Mouse (Mus musculus): ENCODE data around the gene Apba2. TPM values are rescaled to one million over a fixed set of nuclear protein-coding genes. Genes with fewer than 3 reads are reported as not detected.

Gene Apba2
- polyA plus RNA-seq, 1 experiment from 2014 or later, result 7.8 TPM

DNA sequence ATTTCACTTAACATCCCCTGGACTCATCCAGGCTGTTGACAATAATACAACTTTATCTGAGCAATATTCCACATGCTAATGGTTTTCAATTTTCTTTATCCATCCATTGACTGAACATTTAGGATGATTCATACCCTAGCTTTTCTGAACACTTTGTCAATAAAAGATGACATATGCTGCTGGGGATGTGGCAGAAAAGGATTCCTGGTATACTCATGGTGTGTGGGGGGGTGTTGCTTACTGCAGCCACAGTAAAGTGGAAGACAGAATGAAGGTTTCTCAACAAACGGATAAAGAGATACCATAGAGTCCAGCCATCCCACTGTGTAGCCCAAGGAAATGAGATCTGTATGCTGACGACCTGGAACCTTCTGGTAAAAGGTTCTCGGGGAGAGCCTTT, 150.5 kb downstream of the Apba2 start:
- no peak overlapping the region for H3K27ac ChIP-seq

DNA sequence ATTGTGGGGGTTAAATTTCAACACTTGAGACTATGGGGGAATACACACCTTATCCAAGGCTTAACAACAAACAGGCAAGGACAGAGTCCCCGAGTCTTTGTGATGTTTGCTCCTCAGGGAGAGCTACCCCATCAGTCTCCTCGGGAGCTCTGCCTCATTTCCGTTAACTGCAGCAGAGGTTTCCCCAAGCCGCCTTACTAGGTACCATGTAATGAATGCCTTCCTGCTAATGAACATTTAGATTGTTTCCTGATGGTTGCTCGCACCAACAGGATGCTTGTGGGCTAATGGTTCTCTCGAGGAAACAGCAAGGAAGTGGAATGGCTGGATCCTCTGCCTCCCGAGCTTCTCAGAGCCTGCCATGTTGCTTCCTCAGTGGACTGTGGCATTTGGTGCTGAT, 155.3 kb downstream of the Apba2 start:
- Histone ChIP-seq H3K27ac (no peak overlapping the region), H3K4me1 (peaks cover 3% of the 10 kb centered on the region; the same call in 1 of the 2 replicates), H3K4me3 (no peak overlapping the region), H3K9me3 (replicated peaks) (no peaks in the 10 kb centered on the region), H3K36me3 (no peaks in the 10 kb centered on the region), H3K27me3 (ENCODE audit: low read depth, poor library complexity, severe bottlenecking) (no peaks in the 10 kb centered on the region)
- 38% methylated on average over 7 of the region's 7 CpGs for WGBS
- DNase-seq (ENCODE audit: low spot score), result peak; percentile 32

More for the DNA sequence above, 150.5 kb downstream of the Apba2 start:
- no peak overlapping the region for H3K4me3 ChIP-seq
- peaks cover 1% of the 10 kb centered on the region; the same call in 1 of the 2 replicates for H3K4me1 ChIP-seq
- H3K36me3 ChIP-seq, result no peaks in the 10 kb centered on the region
- H3K27me3 ChIP-seq (ENCODE audit: low read depth, poor library complexity, severe bottlenecking), result no peaks in the 10 kb centered on the region
- no peak for DNase-seq (ENCODE audit: low spot score)
- 84% methylated on average over 3 of the region's 3 CpGs for WGBS
- H3K9me3 ChIP-seq (replicated peaks), result no peaks in the 10 kb centered on the region

DNA sequence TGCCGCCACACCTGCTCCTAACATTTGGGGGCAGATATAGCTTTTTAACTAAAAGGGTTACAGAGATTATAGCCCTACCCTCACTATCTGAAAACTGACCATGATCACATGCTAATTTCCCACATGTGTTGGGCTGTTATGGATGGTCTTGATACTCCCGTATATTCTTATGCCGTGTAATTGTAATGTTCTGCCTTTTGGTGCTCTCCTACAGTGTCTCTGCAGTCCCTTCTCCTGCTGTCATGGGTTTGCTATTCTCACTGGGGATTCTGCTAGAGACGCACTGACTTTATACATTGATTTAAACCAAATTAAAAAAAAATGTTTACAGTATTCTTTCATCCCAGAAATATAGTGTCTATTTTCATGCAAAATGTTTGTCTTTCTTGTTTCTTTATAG, 157.4 kb downstream of the Apba2 start:
- H3K4me3 ChIP-seq, result no peak overlapping the region
- WGBS, result 83% methylated on average over 4 of the region's 4 CpGs

DNA sequence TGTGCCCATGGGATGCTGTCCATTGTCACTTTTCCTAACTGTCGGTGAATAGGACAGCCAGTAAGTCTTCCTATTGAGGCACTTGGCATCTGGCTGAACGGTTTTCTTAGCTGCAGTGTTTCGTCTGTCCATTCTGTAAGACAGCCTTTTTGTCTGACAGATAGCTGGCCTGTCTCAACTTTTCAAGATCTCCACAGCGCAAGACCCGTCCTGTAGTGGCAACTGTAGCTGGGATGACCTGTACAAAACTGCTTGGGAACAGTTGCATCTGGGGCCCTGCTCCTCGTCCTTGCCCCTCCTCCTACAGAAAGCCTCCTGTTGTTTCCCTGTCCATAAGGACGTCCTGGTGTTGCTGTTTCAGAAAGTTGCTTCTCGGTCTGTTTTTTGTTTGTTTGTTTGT, 157.8 kb downstream of the Apba2 start:
- Histone ChIP-seq H3K36me3 (no peaks in the 10 kb centered on the region), H3K9me3 (replicated peaks) (no peaks in the 10 kb centered on the region), H3K4me3 (no peak overlapping the region), H3K27ac (no peak overlapping the region), H3K4me1 (peaks cover 3% of the 10 kb centered on the region; the same call in 1 of the 2 replicates), H3K27me3 (ENCODE audit: low read depth, poor library complexity, severe bottlenecking) (no peaks in the 10 kb centered on the region)
- WGBS, result 74% methylated on average over 8 of the region's 8 CpGs
- no peak for DNase-seq (ENCODE audit: low spot score)

More for the DNA sequence above, 157.4 kb downstream of the Apba2 start:
- H3K4me1 ChIP-seq, result peaks cover 3% of the 10 kb centered on the region; the same call in 1 of the 2 replicates
- no peaks in the 10 kb centered on the region for H3K36me3 ChIP-seq
- no peak for DNase-seq (ENCODE audit: low spot score)
- H3K27me3 ChIP-seq (ENCODE audit: low read depth, poor library complexity, severe bottlenecking), result no peaks in the 10 kb centered on the region
- no peak overlapping the region for H3K27ac ChIP-seq
- no peaks in the 10 kb centered on the region for H3K9me3 ChIP-seq (replicated peaks)

DNA sequence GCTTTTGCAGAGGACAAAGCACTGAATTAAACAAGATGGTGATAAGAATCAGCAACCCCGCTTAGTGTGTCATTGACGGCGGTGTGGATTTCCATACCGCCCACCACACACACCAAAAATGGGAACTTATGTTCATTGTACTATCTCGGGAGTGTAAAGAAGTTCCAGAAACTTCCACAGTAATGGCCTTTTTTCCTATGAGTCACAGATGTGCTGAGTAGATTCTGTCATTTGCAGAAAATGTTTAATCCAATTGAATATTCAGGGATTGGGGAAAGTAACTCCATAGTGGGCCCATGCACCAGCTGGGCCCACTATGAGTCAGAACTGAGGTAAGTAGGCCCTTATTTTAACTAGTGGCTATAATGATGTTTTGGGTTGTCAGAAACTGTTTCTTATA, 161.0 kb downstream of the Apba2 start:
- Histone ChIP-seq H3K9me3 (replicated peaks) (no peaks in the 10 kb centered on the region), H3K27ac (no peak overlapping the region), H3K27me3 (ENCODE audit: low read depth, poor library complexity, severe bottlenecking) (no peaks in the 10 kb centered on the region), H3K4me1 (no peaks in the 10 kb centered on the region), H3K4me3 (no peak overlapping the region), H3K36me3 (no peaks in the 10 kb centered on the region)
- DNase-seq (ENCODE audit: low spot score), result no peak
- 96% methylated on average over 5 of the region's 5 CpGs for WGBS

DNA sequence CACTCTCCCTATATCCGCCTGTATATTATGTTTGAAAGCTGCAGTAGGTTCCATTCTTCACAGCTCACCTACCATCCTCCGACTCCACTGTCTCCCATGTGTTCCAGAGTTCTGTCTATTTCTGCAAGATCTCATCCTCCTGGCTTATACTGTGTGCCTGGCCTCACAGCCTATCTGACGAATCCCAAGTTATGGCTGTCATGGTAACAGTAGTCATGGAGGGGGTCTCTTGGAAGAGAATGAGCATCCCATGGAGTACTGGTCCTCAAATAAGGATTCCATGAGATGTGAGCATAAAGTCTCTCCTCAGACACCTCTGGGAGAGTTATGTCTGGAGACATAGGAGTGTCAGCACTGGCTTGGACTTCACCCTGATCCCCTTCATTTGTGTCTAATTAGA, 162.1 kb downstream of the Apba2 start:
- Histone ChIP-seq H3K36me3 (no peaks in the 10 kb centered on the region), H3K27ac (no peak overlapping the region), H3K4me3 (no peak overlapping the region), H3K4me1 (no peaks in the 10 kb centered on the region), H3K27me3 (ENCODE audit: low read depth, poor library complexity, severe bottlenecking) (no peaks in the 10 kb centered on the region), H3K9me3 (replicated peaks) (no peaks in the 10 kb centered on the region)
- DNase-seq (ENCODE audit: low spot score), result no peak
- WGBS, result 91% methylated on average over 3 of the region's 3 CpGs

DNA sequence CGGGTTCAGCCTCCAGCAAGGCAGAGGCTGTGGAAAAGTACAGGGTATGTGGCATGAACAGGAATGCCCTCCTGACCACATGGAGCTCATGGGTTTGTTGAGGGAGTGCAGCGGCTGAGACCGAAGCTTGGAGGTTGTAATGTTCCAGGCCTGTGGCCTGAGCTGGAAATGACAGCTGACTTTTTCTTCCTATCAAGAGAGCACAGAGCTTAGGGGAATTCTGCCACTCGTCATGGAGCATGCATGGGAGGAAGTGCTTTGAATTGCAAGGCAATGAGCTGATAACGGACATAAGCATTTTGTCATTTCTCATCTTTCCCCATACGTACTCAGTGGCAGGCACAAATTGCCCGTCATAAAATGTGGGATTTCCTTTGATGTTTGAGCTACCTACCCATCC, 163.6 kb downstream of the Apba2 start:
- Histone ChIP-seq H3K4me1 (no peaks in the 10 kb centered on the region), H3K4me3 (no peak overlapping the region), H3K27ac (no peak overlapping the region), H3K27me3 (ENCODE audit: low read depth, poor library complexity, severe bottlenecking) (no peaks in the 10 kb centered on the region), H3K9me3 (replicated peaks) (no peaks in the 10 kb centered on the region), H3K36me3 (no peaks in the 10 kb centered on the region)
- 46% methylated on average over 7 of the region's 7 CpGs for WGBS
- DNase-seq (ENCODE audit: low spot score), result no peak

DNA sequence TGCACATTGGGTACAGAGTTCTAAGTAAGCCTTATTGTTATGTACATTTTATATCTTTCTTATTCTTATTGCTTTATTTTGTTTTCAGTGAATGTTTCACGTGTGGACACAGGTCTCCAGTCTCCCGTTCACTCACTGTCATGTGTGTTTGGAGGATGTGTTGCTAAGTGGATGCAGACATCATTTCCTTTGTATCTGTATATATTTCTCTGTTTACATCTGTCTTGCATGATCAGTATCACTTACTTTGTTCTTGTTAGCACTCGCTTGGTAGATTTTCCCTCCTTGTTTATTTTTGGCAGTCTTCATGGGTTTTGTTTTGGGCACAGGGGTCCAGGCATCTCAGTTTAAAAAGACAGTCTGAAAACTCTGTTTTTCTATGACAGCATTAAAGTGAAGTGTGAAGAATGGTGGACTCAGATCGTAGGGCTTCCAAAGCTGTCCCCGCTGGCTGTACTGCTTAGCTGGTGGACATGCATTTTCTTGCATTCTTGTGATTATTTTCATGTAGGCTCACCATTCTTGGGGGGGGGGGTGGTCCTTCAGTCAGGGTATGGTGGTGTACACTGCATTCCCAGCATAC, 164.3 kb downstream of the Apba2 start:
- no peaks in the 10 kb centered on the region for H3K4me1 ChIP-seq
- DNase-seq (ENCODE audit: low spot score), result no peak
- WGBS, result 86% methylated on average over 5 of the region's 5 CpGs
- H3K9me3 ChIP-seq (replicated peaks), result no peaks in the 10 kb centered on the region
- no peaks in the 10 kb centered on the region for H3K27me3 ChIP-seq (ENCODE audit: low read depth, poor library complexity, severe bottlenecking)
- no peak overlapping the region for H3K27ac ChIP-seq
- no peaks in the 10 kb centered on the region for H3K36me3 ChIP-seq
- H3K4me3 ChIP-seq, result no peak overlapping the region

DNA sequence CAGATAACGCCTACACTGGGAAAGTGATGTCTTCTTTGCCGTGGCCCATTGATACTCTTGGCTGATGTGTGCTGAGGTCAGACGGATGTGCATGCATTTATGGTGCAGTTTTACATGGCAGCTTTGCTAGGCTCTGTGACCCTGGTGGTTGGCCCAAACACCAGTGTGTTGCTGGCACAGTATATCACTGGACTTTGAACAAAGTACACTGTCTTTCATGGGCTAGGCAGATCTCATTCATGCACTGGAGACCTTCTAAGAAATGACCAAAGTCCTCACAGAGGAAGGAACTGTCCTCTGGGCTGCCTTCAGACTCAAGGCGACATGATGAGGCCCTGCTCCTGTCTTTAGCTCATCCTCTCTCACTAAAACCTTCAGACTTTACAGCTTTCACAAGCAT, 166.5 kb downstream of the Apba2 start:
- Histone ChIP-seq H3K4me3 (no peak overlapping the region), H3K9me3 (replicated peaks) (no peaks in the 10 kb centered on the region), H3K36me3 (no peaks in the 10 kb centered on the region), H3K27me3 (ENCODE audit: low read depth, poor library complexity, severe bottlenecking) (no peaks in the 10 kb centered on the region), H3K27ac (no peak overlapping the region), H3K4me1 (no peaks in the 10 kb centered on the region)
- WGBS, result 89% methylated on average over 4 of the region's 4 CpGs
- no peak for DNase-seq (ENCODE audit: low spot score)

DNA sequence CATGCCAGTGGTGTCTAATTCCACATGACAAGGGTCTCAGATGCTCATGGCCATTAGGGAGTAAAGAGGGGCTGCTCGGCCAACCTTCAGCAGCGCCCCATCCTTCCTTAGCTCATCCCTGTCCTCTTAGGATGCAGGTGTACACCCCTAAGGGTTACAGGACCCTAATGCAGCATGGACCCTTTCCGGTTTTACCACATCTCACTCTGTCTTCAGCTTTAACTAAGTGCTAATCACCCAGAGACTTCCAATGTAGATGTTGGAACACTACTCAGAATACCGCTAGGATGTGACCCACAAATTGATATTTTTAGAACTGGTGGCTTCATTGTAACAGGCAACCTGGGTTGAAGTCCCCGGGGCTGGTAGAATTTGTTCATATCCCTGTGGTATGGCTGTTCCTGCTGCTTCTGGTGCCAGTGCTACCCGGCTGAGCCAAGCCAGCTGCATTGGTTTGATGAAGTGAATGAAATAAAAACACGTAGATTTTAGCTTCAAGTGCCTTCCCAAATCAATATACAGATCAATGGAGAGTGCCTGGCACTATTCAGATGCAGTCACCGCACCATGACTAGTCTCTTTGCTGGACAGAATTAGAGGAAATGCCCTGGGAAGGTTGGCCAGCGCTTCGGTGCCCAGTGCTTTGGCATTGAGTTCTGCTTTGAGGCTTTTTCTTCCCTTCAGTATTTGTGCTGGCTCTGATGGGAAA, 178.4 kb downstream of the Apba2 start:
- no peaks in the 10 kb centered on the region for H3K36me3 ChIP-seq
- 93% methylated on average over 10 of the region's 10 CpGs for WGBS
- no peaks in the 10 kb centered on the region for H3K9me3 ChIP-seq (replicated peaks)
- no peak overlapping the region for H3K27ac ChIP-seq
- H3K4me3 ChIP-seq, result no peak overlapping the region
- H3K4me1 ChIP-seq, result no peaks in the 10 kb centered on the region; the same call in 1 of the 2 replicates
- H3K27me3 ChIP-seq (ENCODE audit: low read depth, poor library complexity, severe bottlenecking), result no peaks in the 10 kb centered on the region
- DNase-seq (ENCODE audit: low spot score), result no peak

DNA sequence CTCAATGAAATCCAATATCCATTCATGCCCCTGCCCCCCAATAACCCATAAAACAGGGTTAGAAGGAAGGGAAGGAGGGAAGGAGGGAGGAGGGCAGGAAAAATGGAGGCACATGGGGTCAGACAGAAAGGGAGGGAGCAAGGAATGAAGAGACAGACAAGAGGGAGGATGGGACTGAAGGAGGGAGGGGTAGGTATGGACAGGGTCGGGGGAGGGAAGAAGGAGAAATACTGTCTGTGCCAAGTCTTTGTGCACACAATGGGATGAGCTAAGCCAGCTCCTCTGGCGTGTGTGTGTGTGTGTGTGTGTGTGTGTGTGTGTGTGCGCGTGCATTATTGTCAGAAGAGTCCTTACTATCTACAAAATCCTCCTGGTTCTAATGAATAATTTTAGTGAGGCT, 183.4 kb downstream of the Apba2 start:
- WGBS, result 77% methylated on average over 4 of the region's 4 CpGs
- no peaks in the 10 kb centered on the region for H3K9me3 ChIP-seq (replicated peaks)
- no peak for DNase-seq (ENCODE audit: low spot score)

DNA sequence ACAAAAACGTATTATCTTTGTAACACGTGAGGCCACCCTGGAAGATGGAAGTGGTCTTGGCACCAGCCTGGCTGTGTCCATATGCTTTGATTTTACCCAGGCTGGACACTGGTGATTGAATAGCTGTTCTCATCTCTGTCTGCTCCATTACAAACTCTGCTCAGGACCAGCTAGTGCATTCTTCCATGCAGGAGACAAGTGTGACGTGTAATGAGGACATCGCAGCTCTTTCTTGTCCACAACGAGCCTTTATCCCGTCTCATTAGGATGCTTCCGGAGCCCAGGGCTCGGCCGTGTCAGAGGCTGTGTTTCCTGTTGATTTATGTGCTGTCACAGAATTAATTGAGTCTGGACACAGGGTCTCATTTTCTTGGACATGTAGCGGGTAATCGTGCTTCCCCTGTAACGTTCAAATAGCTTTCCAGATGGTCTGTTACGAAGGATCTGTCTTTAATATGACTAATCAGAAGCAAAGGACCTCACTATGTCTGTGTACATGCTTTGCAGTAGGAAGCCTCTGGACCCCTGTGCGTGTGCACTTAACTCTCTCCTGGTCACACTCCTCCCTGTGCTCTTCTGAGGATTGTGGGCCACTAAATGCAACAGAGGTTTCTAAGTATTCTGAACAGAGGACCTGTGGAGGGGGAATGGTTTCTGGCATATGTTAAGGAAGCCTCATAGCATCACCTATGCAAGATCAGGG, 186.8 kb downstream of the Apba2 start:
- Histone ChIP-seq H3K27me3 (ENCODE audit: low read depth, poor library complexity, severe bottlenecking) (no peaks in the 10 kb centered on the region), H3K9me3 (replicated peaks) (no peaks in the 10 kb centered on the region), H3K27ac (peak overlapping the region; percentile 66), H3K4me1 (peaks cover 17% of the 10 kb centered on the region), H3K36me3 (no peaks in the 10 kb centered on the region), H3K4me3 (no peak overlapping the region)
- DNase-seq (ENCODE audit: low spot score), result peak; percentile 61
- 20% methylated on average over 14 of the region's 14 CpGs for whole genome bisulfite sequencing

More for the DNA sequence above, 183.4 kb downstream of the Apba2 start:
- Histone ChIP-seq H3K27ac (no peak overlapping the region), H3K27me3 (ENCODE audit: low read depth, poor library complexity, severe bottlenecking) (no peaks in the 10 kb centered on the region), H3K4me1 (peaks cover 17% of the 10 kb centered on the region), H3K4me3 (no peak overlapping the region), H3K36me3 (no peaks in the 10 kb centered on the region)

DNA sequence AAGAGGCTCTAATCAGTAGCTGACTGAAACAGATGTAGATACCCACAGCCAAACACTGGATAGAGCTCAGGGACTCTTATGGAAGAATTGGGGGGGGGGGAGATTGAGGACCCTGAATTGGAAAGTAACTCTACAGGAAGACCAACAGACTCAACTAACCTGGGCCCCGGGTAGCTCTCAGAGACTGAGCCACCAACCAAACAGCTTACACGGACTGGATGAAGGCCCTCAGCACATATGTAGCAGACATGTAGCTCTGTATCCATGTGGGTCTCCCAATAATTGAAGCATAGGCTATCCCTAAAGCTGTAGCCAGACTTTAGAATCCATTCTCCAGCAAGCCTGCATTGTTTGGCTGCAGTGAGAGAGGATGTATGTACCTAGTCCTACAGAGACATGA, 190.3 kb downstream of the Apba2 start:
- WGBS, result 97% methylated on average over 2 of the region's 2 CpGs
- DNase-seq (ENCODE audit: low spot score), result no peak
- Histone ChIP-seq H3K27me3 (ENCODE audit: low read depth, poor library complexity, severe bottlenecking) (no peaks in the 10 kb centered on the region), H3K4me3 (no peak overlapping the region), H3K27ac (no peak overlapping the region), H3K36me3 (no peaks in the 10 kb centered on the region), H3K4me1 (peaks cover 17% of the 10 kb centered on the region), H3K9me3 (replicated peaks) (no peaks in the 10 kb centered on the region)
